Mouse (Mus musculus) gastrocnemius, adult 8-10 months (tissue): ENCODE data around the gene P3h4. TPM values are rescaled to one million over a fixed set of nuclear protein-coding genes. Genes with fewer than 3 reads are reported as not detected.

ENCODE experiments used
- DNase-seq, 2 experiments: peaks; one replicate each; pipeline ENCODE4 v3.0.0; 2022; ENCODE audit warnings: low spot score in 2 of 2
- total RNA-seq, 4 experiments: library from RNA; stranded (reverse); gene quantifications; 2 replicates each; pipeline ENCODE4 v1.2.4; 2022

The P3h4 gene
- total RNA-seq, 4 experiments from 2014 or later = 1.5 to 3.5 (median 2.3) TPM

- DNase-seq = no peak
These were observed 21.7 kb downstream of the P3h4 start for GRCm38 (mm10) chr11:100392958-100393357.

DNA sequence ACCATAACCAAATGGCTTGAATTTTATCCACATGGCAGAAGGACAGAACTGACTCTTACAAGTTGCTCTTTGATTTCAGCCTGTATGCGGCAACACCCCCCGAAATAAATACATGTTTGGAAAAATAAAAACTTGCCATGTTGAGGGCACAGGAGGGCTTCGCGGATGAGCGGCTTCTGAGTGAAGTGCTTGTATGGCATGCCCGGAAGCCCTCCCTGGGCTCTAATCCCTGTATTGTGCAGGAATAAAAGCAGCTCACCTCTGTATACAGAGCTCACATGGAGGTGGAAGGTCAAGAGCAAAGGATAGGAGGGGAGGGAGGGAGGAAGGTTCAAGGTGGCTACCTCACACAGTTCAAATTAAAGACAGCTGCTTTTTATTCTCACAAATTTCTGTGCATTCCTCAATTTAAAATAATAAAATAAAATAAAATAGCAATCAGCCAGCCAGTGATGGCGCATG lies 22.7 kb downstream of the P3h4 start:
- DNase-seq = no peak

DNA sequence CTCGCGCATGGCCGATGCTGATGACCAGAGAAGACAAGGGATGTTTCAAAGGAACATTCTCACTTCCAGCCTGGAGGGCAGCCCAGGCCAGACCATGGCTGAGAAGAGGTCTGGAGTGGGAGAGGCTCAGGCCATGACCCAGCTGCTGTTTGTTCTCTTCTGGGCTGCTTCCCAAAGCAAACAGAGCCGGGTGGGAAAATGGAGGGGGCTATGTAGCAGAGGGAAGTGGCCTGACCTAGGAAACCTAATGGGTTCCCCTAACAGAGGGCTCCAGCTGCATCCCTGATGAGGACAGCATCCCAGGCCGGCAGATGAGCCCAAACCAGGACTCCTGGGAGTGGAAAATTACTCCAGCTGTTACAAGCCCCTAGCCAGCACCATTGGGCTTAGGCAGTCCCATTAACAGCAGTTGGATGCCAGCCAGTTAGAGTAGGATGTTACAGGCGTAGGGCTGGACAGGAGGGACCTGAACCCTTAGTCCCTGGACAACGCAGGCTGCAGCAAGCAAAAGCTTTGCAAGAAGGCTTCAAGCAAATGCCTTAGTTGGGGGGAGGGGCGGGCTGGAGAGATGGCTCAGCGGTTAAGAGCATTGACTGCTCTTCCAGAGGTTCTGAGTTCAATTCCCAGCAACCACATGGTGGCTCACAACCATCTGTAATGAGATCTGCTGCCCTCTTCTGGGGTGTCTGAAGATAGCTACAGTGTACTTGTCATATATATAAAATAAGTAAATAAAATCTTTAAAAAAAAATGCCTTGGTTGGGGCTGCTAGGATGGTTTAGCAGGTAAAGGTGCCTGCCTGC lies 23.4 kb downstream of the P3h4 start:
- DNase-seq = peak; percentile 68 to 80

- peak; percentile 74 to 82 for DNase-seq
These were observed 24.6 kb downstream of the P3h4 start for GRCm38 (mm10) chr11:100389931-100390445.

DNA sequence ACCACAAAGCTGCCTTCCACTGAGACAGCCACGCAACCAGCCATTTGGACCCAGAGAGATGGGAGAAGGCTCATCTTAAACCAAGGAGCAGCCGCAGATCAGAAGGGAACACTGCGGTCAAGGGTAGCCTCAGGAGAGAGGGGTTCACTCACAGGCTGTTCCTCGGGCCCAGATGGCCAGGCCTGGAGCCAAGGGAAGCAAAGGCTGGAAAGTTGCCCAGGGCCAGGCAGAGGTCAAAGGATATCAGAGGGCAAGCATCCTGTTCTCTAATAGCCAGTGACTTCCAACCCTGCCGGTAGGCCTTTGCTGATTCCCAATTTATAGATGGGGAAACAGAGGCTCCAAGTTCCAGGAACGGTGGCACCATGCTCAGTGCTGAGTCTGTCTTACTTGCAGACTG lies 26.0 kb downstream of the P3h4 start:
- DNase-seq = peak; percentile 78 to 79

DNA sequence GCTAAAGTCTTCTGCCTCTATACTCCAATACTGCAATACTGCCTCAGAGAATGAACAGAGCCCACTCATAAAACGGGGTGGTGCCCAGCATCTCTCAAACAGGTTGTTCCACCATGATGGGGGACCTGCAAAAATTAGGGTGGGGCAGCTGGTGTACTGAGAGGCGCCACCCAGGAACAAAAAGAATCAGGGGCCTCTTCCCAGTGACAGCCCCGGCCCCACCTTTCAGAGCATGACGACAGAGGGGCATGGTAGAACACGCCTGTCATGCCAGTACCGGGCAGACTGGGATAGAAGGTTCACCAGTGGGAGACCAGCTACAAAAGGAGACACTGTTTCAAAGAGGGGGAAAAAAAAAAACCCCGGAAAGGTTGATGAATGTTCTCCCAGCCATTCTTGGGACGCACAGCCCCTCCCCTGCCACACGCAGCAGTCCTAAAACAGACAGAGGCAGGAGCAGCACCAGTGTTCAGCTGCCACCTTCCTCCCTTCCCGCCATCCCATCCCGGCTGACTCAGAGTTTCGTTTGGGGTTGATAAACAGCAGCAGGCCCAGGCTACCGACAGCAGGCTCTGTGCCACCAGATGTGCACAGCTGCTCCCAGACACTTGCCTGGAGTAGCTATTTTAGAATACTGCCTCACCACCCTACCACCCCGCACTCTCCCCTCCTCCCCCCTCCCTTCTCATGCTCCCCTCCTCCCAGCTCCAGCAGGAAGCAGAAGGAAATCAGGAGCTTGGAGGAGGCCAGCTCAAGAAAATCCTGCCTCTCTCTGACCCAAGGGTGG lies 26.9 kb downstream of the P3h4 start:
- peak in 1 of 2 experiments; percentile 72 for DNase-seq

GRCm38 (mm10) chr11:100387111-100387510 lies 27.5 kb downstream of the P3h4 start:
- no peak for DNase-seq

- DNase-seq = no peak
These were observed 28.1 kb downstream of the P3h4 start for GRCm38 (mm10) chr11:100386586-100386985.

GRCm38 (mm10) chr11:100385016-100385415 lies 29.6 kb downstream of the P3h4 start:
- no peak for DNase-seq

- no peak for DNase-seq
These were observed 32.0 kb downstream of the P3h4 start for GRCm38 (mm10) chr11:100382682-100383081.

- no peak for DNase-seq
These were observed 35.3 kb downstream of the P3h4 start for GRCm38 (mm10) chr11:100379311-100379710.

GRCm38 (mm10) chr11:100378446-100378845 lies 36.2 kb downstream of the P3h4 start:
- DNase-seq = no peak

GRCm38 (mm10) chr11:100377989-100378388 lies 36.6 kb downstream of the P3h4 start:
- no peak for DNase-seq

- DNase-seq = no peak
These were observed 37.8 kb downstream of the P3h4 start for GRCm38 (mm10) chr11:100376746-100377389.

DNA sequence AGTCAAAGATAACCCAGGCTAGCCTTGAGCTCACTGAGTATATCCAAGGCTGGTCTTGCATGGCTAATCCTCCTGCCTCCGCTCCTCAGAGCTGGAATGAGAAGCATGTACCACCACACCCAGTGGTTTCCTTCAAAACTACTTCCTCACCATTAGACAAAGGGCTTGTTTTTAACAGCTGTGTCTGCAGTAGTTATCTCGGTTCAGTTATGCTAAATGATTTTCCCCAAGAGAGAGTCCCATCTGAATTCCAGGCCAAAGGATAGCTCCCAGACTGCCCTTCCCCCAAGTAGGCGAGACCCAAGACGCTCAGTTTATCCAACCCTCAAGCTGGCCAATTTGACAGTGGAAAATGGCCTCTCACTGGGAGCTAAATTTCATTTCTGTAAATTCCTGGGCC lies 38.6 kb downstream of the P3h4 start:
- no peak for DNase-seq

- DNase-seq = no peak
These were observed 39.5 kb downstream of the P3h4 start for GRCm38 (mm10) chr11:100375127-100375526.

GRCm38 (mm10) chr11:100371981-100372558 lies 42.6 kb downstream of the P3h4 start:
- no peak for DNase-seq

GRCm38 (mm10) chr11:100369822-100370221 lies 44.8 kb downstream of the P3h4 start:
- DNase-seq = no peak

DNA sequence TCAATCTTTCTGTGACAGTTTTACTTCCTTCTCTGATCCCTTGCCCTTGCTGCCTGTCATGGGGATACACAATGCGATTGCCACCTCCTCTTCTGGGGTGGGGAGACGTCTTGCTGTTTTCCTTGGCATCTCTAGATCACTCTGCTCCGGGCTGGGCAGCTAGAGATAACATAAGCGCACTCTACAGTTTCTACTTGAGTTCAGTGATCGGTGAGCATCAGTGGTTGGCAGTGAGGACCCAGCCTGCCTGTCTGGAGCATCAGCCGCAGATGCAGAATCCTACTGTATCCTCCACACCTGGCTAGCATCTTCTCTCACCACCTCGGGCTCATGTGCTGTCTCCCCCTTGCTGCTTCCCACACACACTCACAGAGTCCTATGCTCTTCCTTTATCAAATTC lies 45.5 kb downstream of the P3h4 start:
- DNase-seq = no peak

DNA sequence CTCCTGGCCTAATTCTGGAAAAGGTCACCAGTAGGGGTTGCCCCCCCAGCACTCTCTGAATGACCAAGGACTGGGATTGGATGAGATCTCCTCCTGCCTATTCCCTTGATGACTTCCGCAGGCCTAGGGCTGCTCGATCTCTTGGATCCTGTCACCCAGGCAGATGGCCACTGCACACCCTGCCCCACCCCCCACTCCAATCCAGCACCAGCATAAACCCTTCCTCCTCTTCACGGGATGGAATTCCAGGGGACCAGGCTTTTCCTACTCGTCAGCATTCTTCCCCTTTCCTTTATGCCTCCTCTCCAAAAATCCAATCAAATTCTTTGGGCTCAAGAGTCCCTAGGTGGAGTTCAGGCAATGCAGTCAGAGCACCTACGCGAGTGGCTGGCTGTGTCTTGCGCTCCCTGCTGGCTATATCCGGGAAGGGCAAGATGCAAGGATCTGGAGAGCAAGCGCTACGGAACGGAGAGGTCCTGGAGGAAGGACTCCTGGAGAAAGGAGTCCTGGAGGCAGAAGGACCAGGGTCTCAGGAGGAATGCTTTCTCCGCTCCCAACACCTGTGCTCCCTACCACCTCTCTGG lies 51.6 kb downstream of the P3h4 start:
- DNase-seq = peak in 1 of 2 experiments; percentile 42
